Mouse (Mus musculus) kidney, postnatal 4 days (tissue): ENCODE measurements at regions not wholly inside any gene's neighbourhood (a gene's known extent, or its start where the extent isn't known, plus 50 kb on each side); places are given as distances from the start of the nearest gene placed in this dataset.

Experiments used
- DNase-seq, 2 experiments: peaks; one replicate each; pipeline ENCODE4 v3.0.0; 2021; ENCODE audit warnings: mixed read lengths in 2 of 2

GRCm38 (mm10) chr14:102925769-102926443 lies 56.5 kb downstream of the Kctd12 start:
- DNase-seq = no peak

GRCm38 (mm10) chr14:102924674-102925073 lies 57.8 kb downstream of the Kctd12 start:
- no peak for DNase-seq

- DNase-seq = no peak
Observed at GRCm38 (mm10) chr14:102922496-102922993, 59.9 kb downstream of the Kctd12 start.

- no peak for DNase-seq
Observed at GRCm38 (mm10) chr14:102920415-102920814, 62.0 kb downstream of the Kctd12 start.

GRCm38 (mm10) chr14:102919261-102919801 lies 63.1 kb downstream of the Kctd12 start:
- no peak for DNase-seq

- DNase-seq = no peak
Observed at GRCm38 (mm10) chr14:102917929-102918328, 64.5 kb downstream of the Kctd12 start.

GRCm38 (mm10) chr14:102915918-102916317 lies 66.5 kb downstream of the Kctd12 start:
- DNase-seq = no peak

GRCm38 (mm10) chr14:102911582-102911981 lies 70.9 kb downstream of the Kctd12 start:
- DNase-seq = no peak

GRCm38 (mm10) chr14:102908990-102909389 lies 73.4 kb downstream of the Kctd12 start:
- peak; percentile 12 to 33 for DNase-seq

- DNase-seq = no peak
Observed at GRCm38 (mm10) chr14:102907411-102908103, 74.9 kb downstream of the Kctd12 start.

GRCm38 (mm10) chr14:102906826-102907225 lies 75.6 kb downstream of the Kctd12 start:
- no peak for DNase-seq

GRCm38 (mm10) chr14:102906286-102906685 lies 76.2 kb downstream of the Kctd12 start:
- no peak for DNase-seq

- peak; percentile 51 to 64 for DNase-seq
Observed at GRCm38 (mm10) chr14:102902906-102903305, 79.5 kb downstream of the Kctd12 start.

GRCm38 (mm10) chr14:102902236-102902635 lies 80.2 kb downstream of the Kctd12 start:
- DNase-seq = no peak

- DNase-seq = no peak
Observed at GRCm38 (mm10) chr14:102898445-102898844, 84.0 kb downstream of the Kctd12 start.

- no peak for DNase-seq
Observed at GRCm38 (mm10) chr14:102897039-102897438, 85.4 kb downstream of the Kctd12 start.

- no peak for DNase-seq
Observed at GRCm38 (mm10) chr14:102896527-102896926, 85.9 kb downstream of the Kctd12 start.

GRCm38 (mm10) chr14:102893241-102893640 lies 89.2 kb downstream of the Kctd12 start:
- DNase-seq = no peak

- no peak for DNase-seq
Observed at GRCm38 (mm10) chr14:102891552-102891951, 90.9 kb downstream of the Kctd12 start.

GRCm38 (mm10) chr14:102885240-102885598 lies 97.2 kb downstream of the Kctd12 start:
- DNase-seq = no peak

- no peak for DNase-seq
Observed at GRCm38 (mm10) chr14:102884539-102885239, 97.7 kb downstream of the Kctd12 start.

- peak; percentile 25 to 40 for DNase-seq
Observed at GRCm38 (mm10) chr14:102883344-102884122, 98.9 kb downstream of the Kctd12 start.

GRCm38 (mm10) chr14:102882281-102882680 lies 100.2 kb downstream of the Kctd12 start:
- no peak for DNase-seq
